Mouse (Mus musculus) MEL (cell line): Measurements from ENCODE around the gene D5Ertd579e. TPM values are rescaled to one million over a fixed set of nuclear protein-coding genes. Genes with fewer than 3 reads are reported as not detected.
A peak's percentile ranks its signal among the peaks of the same experiment; 100 is the strongest.

ENCODE experiments used
- DNase-seq: peaks from one replicate; pipeline ENCODE4 v3.0.0; 2011; ENCODE audit warnings: low read depth, low spot score
- H3K27ac ChIP-seq: 2 replicates; pipeline ENCODE4 v1.5.1; 2012; ENCODE audit warnings: low read depth, mild to moderate bottlenecking, control low read depth, low read length, moderate library complexity; ENCODE audit not compliant: control insufficient read depth
- H3K27me3 ChIP-seq, 2 experiments: fragments of 150-350 bp in 1 of 2; sonication (generic) in 1 of 2; 2 replicates each; pipeline ENCODE4 v1.6.1; 2012; ENCODE audit warnings: low read length in 2 of 2, mild to moderate bottlenecking in 2 of 2, improper control_type of control experiment in 1 of 2, moderate library complexity in 1 of 2; ENCODE audit not compliant: insufficient read depth in 2 of 2, control insufficient read depth in 1 of 2
- H3K36me3 ChIP-seq, 2 experiments: 2 replicates each; pipeline ENCODE4 v1.6.1; 2012 to 2014; ENCODE audit warnings: low read length in 2 of 2, improper control_type of control experiment in 1 of 2, inconsistent platforms in 1 of 2, mild to moderate bottlenecking in 1 of 2; ENCODE audit not compliant: insufficient read depth in 2 of 2, control insufficient read depth in 1 of 2
- H3K4me1 ChIP-seq, 2 experiments: fragments of 150-350 bp in 1 of 2; sonication (generic) in 1 of 2; 2 replicates each; pipeline ENCODE4 v1.6.1; 2012; ENCODE audit warnings: low read length in 2 of 2, improper control_type of control experiment in 1 of 2, mild to moderate bottlenecking in 1 of 2; ENCODE audit not compliant: insufficient read depth in 2 of 2, control insufficient read depth in 1 of 2
- H3K4me3 ChIP-seq, 2 experiments: fragments of 150-350 bp in 1 of 2; sonication (generic) in 1 of 2; 2 replicates each; pipeline ENCODE4 v1.5.1; 2012; ENCODE audit warnings: low read depth in 2 of 2, low read length in 2 of 2, mild to moderate bottlenecking in 2 of 2, moderate library complexity in 2 of 2, control low read depth in 1 of 2, improper control_type of control experiment in 1 of 2; ENCODE audit not compliant: control insufficient read depth in 1 of 2, insufficient read depth in 1 of 2
- H3K79me2 ChIP-seq: 2 replicates; pipeline ENCODE4 v1.6.1; 2012; ENCODE audit warnings: mild to moderate bottlenecking, low read length, moderate library complexity; ENCODE audit not compliant: control insufficient read depth, poor library complexity, insufficient read depth
- H3K9ac ChIP-seq: 2 replicates; pipeline ENCODE4 v1.6.1; 2012; ENCODE audit warnings: low read depth, mild to moderate bottlenecking, control low read depth, low read length, moderate library complexity; ENCODE audit not compliant: control insufficient read depth, poor library complexity, severe bottlenecking
- H3K9me3 ChIP-seq: fragments of 150-350 bp; sonication (generic); replicated peaks from 2 replicates; pipeline ENCODE4 v1.6.1; 2012; ENCODE audit warnings: mild to moderate bottlenecking, low read length, improper control_type of control experiment, moderate library complexity; ENCODE audit not compliant: insufficient read depth
- BHLHE40 ChIP-seq: IDR thresholded peaks from 2 replicates; pipeline ENCODE4 v1.6.1; 2012; ENCODE audit warnings: low read depth, mild to moderate bottlenecking, inconsistent platforms, low read length, improper control_type of control experiment, borderline replicate concordance
- CHD1 ChIP-seq: IDR thresholded peaks from 2 replicates; pipeline ENCODE4 v1.6.1; 2012; ENCODE audit warnings: low read depth, mild to moderate bottlenecking, inconsistent platforms, low read length, improper control_type of control experiment
- CHD2 ChIP-seq: IDR thresholded peaks from 2 replicates; pipeline ENCODE4 v1.6.1; 2011; ENCODE audit warnings: low read length, improper control_type of control experiment
- E2F4 ChIP-seq: IDR thresholded peaks from 2 replicates; pipeline ENCODE4 v1.6.1; 2011; ENCODE audit warnings: low read depth, low read length, improper control_type of control experiment, borderline replicate concordance
- ETS1 ChIP-seq: IDR thresholded peaks from 2 replicates; pipeline ENCODE4 v1.6.1; 2012; ENCODE audit warnings: low read depth, mild to moderate bottlenecking, inconsistent platforms, low read length, improper control_type of control experiment, moderate library complexity
- HCFC1 ChIP-seq: IDR thresholded peaks from 2 replicates; pipeline ENCODE4 v1.6.1; 2012; ENCODE audit warnings: low read depth, mild to moderate bottlenecking, inconsistent platforms, low read length, improper control_type of control experiment, moderate library complexity
- MAX ChIP-seq: IDR thresholded peaks from 2 replicates; pipeline ENCODE4 v1.6.1; 2011; ENCODE audit warnings: low read length, improper control_type of control experiment
- MXI1 ChIP-seq: IDR thresholded peaks from 2 replicates; pipeline ENCODE4 v1.6.1; 2011; ENCODE audit warnings: mild to moderate bottlenecking, low read depth, low read length, improper control_type of control experiment
- MYB ChIP-seq: IDR thresholded peaks from 2 replicates; pipeline ENCODE4 v1.6.1; 2011; ENCODE audit warnings: mild to moderate bottlenecking, low read depth, low read length, improper control_type of control experiment
- MYC ChIP-seq: IDR thresholded peaks from 2 replicates; pipeline ENCODE4 v1.6.1; 2011; ENCODE audit warnings: low read depth, mild to moderate bottlenecking, low read length, improper control_type of control experiment, moderate library complexity
- NELFE ChIP-seq: IDR thresholded peaks from 2 replicates; pipeline ENCODE4 v1.6.1; 2011; ENCODE audit warnings: low read depth, low read length, improper control_type of control experiment
- NRF1 ChIP-seq: IDR thresholded peaks from 2 replicates; pipeline ENCODE4 v1.6.1; 2014; ENCODE audit warnings: low read depth, mild to moderate bottlenecking, inconsistent platforms, low read length, improper control_type of control experiment, moderate library complexity; ENCODE audit not compliant: poor library complexity, insufficient read depth, severe bottlenecking
- POLR2A ChIP-seq, 2 experiments: IDR thresholded peaks; 2 replicates each; pipeline ENCODE4 v1.6.1; 2011 to 2012; ENCODE audit warnings: low read length in 2 of 2, mild to moderate bottlenecking in 2 of 2, control low read depth in 1 of 2, improper control_type of control experiment in 1 of 2, low read depth in 1 of 2, moderate library complexity in 1 of 2; ENCODE audit not compliant: control insufficient read depth in 1 of 2, insufficient read depth in 1 of 2, poor library complexity in 1 of 2
- RCOR1 ChIP-seq: IDR thresholded peaks from 2 replicates; pipeline ENCODE4 v1.6.1; 2012; ENCODE audit warnings: low read depth, mild to moderate bottlenecking, inconsistent platforms, low read length, improper control_type of control experiment
- SIN3A ChIP-seq: IDR thresholded peaks from 2 replicates; pipeline ENCODE4 v1.6.1; 2012; ENCODE audit warnings: low read length, improper control_type of control experiment, inconsistent platforms
- SMC3 ChIP-seq: IDR thresholded peaks from 2 replicates; pipeline ENCODE4 v1.6.1; 2011; ENCODE audit warnings: low read depth, low read length, improper control_type of control experiment
- TAL1 ChIP-seq: IDR thresholded peaks from 2 replicates; pipeline ENCODE4 v1.6.1; 2012; ENCODE audit warnings: mild to moderate bottlenecking, inconsistent platforms, low read length, moderate library complexity, mixed read lengths
- TCF12 ChIP-seq: IDR thresholded peaks from 2 replicates; pipeline ENCODE4 v1.6.1; 2014; ENCODE audit warnings: low read depth, mild to moderate bottlenecking, inconsistent platforms, low read length, improper control_type of control experiment, moderate library complexity
- USF1 ChIP-seq: IDR thresholded peaks from 2 replicates; pipeline ENCODE4 v1.6.1; 2014; ENCODE audit warnings: low read depth, mild to moderate bottlenecking, inconsistent platforms, low read length, improper control_type of control experiment, moderate library complexity
- ZKSCAN1 ChIP-seq: IDR thresholded peaks from 2 replicates; pipeline ENCODE4 v1.6.1; 2012; ENCODE audit warnings: low read depth, mild to moderate bottlenecking, inconsistent platforms, low read length, improper control_type of control experiment, moderate library complexity
- ZNF384 ChIP-seq: IDR thresholded peaks from 2 replicates; pipeline ENCODE4 v1.6.1; 2012; ENCODE audit warnings: low read depth, mild to moderate bottlenecking, inconsistent platforms, low read length, improper control_type of control experiment
- polyA plus RNA-seq, 2 experiments: library from polyadenylated mRNA; stranded (reverse) in 1 of 2; unstranded in 1 of 2; fragments of >175 nt in 1 of 2; fragments of >200 nt in 1 of 2; gene quantifications; 2 replicates each; pipeline versions ENCODE4 v1.2.1 to v1.2.4; 2012; ENCODE audit warnings: low replicate concordance in 2 of 2, low read depth in 1 of 2; ENCODE audit not compliant: insufficient read length in 2 of 2, insufficient read depth in 1 of 2, missing spikeins in 1 of 2
- total RNA-seq: library from RNA; depleted of rRNA; stranded (reverse); fragments of 300-350 nt; gene quantifications from 2 replicates; pipeline ENCODE4 v1.2.3, GENCODE M21; 2012

Gene D5Ertd579e
- total and polyA plus RNA-seq, 3 experiments = 15.9 to 31.1 TPM; not detected in 1

GRCm38 (mm10) chr5:36695005-36695404 is 819 bp downstream of the D5Ertd579e start:
- H3K4me1 ChIP-seq = peaks cover 5 to 25% of the 10 kb centered on the region in 2 experiments
- H3K27ac ChIP-seq = peak overlapping the region; percentile 45
- no peaks in the 10 kb centered on the region for H3K27me3 ChIP-seq
- DNase-seq = peak; percentile 71
- H3K9ac ChIP-seq = peak overlapping the region; percentile 96
- peak overlapping the region; percentile 94 to 98 for H3K4me3 ChIP-seq
- H3K36me3 ChIP-seq = peaks cover 0 to 35% of the 10 kb centered on the region in 2 experiments; a peak in 2 of 4 replicates
- no peaks in the 10 kb centered on the region for H3K9me3 ChIP-seq
- H3K79me2 ChIP-seq = peaks cover 45% of the 10 kb centered on the region
- no peak for TF ChIP-seq MYB
- no peak for TF ChIP-seq TAL1
- TF ChIP-seq CHD1 = peak; percentile 67; the same call in 1 of the 2 replicates
- TF ChIP-seq NELFE = no peak
- TF ChIP-seq POLR2A (IDR thresholded peaks at IDR 0.05; ENCODE audit: control insufficient read depth in 1 of 2, insufficient read depth in 1 of 2, low read depth in 1 of 2, low read length in 2 of 2, poor library complexity in 1 of 2) = no peak
- 0 out of 2 replicates have a peak, but pooled peaks have one; percentile 15 for TF ChIP-seq MAX
- peak; percentile 56 for TF ChIP-seq MYC
- no peak for TF ChIP-seq TCF12
- TF ChIP-seq E2F4 = 0 out of 2 replicates have a peak, but pooled peaks have one; percentile 33
- TF ChIP-seq CHD2 = no peak
- TF ChIP-seq, all 39 proteins: peak for 4

GRCm38 (mm10) chr5:36693651-36694050 is 2.2 kb downstream of the D5Ertd579e start:
- H3K36me3 ChIP-seq = peaks cover 0 to 35% of the 10 kb centered on the region in 2 experiments; a peak in 2 of 4 replicates
- TF ChIP-seq POLR2A (IDR thresholded peaks at IDR 0.05; ENCODE audit: control insufficient read depth in 1 of 2, insufficient read depth in 1 of 2, low read depth in 1 of 2, low read length in 2 of 2, poor library complexity in 1 of 2) (no peak), MYB (no peak), NRF1 (no peak), MYC (no peak), SMC3 (no peak), ZKSCAN1 (no peak), BHLHE40 (no peak), MXI1 (no peak), ETS1 (no peak), RCOR1 (no peak), SIN3A (no peak), ZNF384 (no peak), USF1 (no peak), HCFC1 (no peak)
- H3K27me3 ChIP-seq = no peaks in the 10 kb centered on the region
- no peak overlapping the region for H3K4me3 ChIP-seq
- peaks cover 5 to 25% of the 10 kb centered on the region in 2 experiments for H3K4me1 ChIP-seq
- no peak overlapping the region for H3K27ac ChIP-seq
- no peak for DNase-seq
- no peaks in the 10 kb centered on the region for H3K9me3 ChIP-seq
- peaks cover 53% of the 10 kb centered on the region for H3K79me2 ChIP-seq
- H3K9ac ChIP-seq = no peak overlapping the region
